Mouse (Mus musculus) heart, embryonic 15.5 days (tissue): ENCODE measurements at regions not wholly inside any gene's neighbourhood (a gene's known extent, or its start where the extent isn't known, plus 50 kb on each side); places are given as distances from the start of the nearest gene placed in this dataset.
A peak's percentile ranks its signal among the peaks of the same experiment; 100 is the strongest.

Source experiments
- ATAC-seq: fragments of 200-750 bp; cut with Nextera tagmentation; replicated peaks from 2 replicates; pipeline ENCODE4 v1.8.0; 2017; ENCODE audit warnings: low read depth, moderate TSS enrichment; ENCODE audit not compliant: insufficient number of reproducible peaks, insufficient read depth, low FRiP score
- H3K27ac ChIP-seq: fragments of 300-500 bp; sonication (generic); 2 replicates; pipeline ENCODE4 v1.5.1; 2015; ENCODE audit warnings: mild to moderate bottlenecking, inconsistent platforms
- H3K27me3 ChIP-seq: fragments of 300-500 bp; sonication (generic); 2 replicates; pipeline ENCODE4 v1.6.1; 2015; ENCODE audit warnings: inconsistent platforms
- H3K36me3 ChIP-seq: fragments of 300-500 bp; sonication (generic); 2 replicates; pipeline ENCODE4 v1.6.1; 2015; ENCODE audit warnings: mild to moderate bottlenecking, inconsistent platforms
- H3K4me1 ChIP-seq: fragments of 300-500 bp; sonication (generic); replicated peaks from 2 replicates; pipeline ENCODE4 v1.6.1; 2015; ENCODE audit warnings: inconsistent platforms
- H3K4me2 ChIP-seq: fragments of 300-500 bp; sonication (generic); 2 replicates; pipeline ENCODE4 v1.6.1; 2015; ENCODE audit warnings: inconsistent platforms, mild to moderate bottlenecking, moderate library complexity
- H3K4me3 ChIP-seq: fragments of 300-500 bp; sonication (generic); 2 replicates; pipeline ENCODE4 v1.5.1; 2015; ENCODE audit warnings: mild to moderate bottlenecking, inconsistent platforms
- H3K9ac ChIP-seq: fragments of 300-500 bp; sonication (generic); 2 replicates; pipeline ENCODE4 v1.6.1; 2015; ENCODE audit warnings: mild to moderate bottlenecking, inconsistent platforms
- H3K9me3 ChIP-seq: fragments of 300-500 bp; sonication (generic); replicated peaks from 2 replicates; pipeline ENCODE4 v1.6.1; 2016; ENCODE audit warnings: inconsistent platforms
- WGBS: fragments of 180-500 bp; shearing (Covaris S2); methylation state at CpG from one replicate; pipeline ENCODE4 v1.1.7; 2015; ENCODE audit warnings: mixed read lengths; 5-methylcytosine and 5-hydroxymethylcytosine counted together

DNA sequence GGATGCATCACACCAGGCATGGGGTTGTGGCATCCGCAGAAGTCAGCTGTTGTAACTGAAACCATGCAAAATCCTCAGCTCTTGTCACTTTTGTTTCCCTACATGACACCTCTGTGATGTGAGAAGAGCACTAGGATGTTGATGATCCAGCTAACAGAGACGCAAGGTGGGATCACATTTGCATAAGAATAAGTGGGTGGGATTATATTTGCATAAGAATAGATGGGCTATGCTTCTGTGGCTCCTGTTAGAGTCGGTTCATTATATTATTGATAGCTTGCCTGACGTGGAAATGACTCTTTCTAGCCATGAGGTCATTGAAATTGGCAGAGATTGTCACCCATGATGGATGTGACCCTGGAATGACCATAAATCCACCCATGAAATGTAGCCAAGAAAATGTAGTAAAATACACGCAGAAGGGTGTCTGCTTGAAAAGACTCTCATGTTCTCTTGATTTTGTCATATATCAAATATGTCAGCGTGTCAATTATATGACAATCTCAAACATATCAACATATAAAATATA lies 102.2 kb upstream of the Arg1 start:
- Histone ChIP-seq H3K9ac (no peak overlapping the region), H3K27ac (no peak overlapping the region), H3K27me3 (no peaks in the 10 kb centered on the region), H3K36me3 (no peaks in the 10 kb centered on the region), H3K4me1 (no peaks in the 10 kb centered on the region), H3K4me2 (no peak overlapping the region), H3K9me3 (no peaks in the 10 kb centered on the region), H3K4me3 (no peak overlapping the region)
- WGBS, result 66% methylated on average over 6 of the region's 6 CpGs
- ATAC-seq, result no peak

DNA sequence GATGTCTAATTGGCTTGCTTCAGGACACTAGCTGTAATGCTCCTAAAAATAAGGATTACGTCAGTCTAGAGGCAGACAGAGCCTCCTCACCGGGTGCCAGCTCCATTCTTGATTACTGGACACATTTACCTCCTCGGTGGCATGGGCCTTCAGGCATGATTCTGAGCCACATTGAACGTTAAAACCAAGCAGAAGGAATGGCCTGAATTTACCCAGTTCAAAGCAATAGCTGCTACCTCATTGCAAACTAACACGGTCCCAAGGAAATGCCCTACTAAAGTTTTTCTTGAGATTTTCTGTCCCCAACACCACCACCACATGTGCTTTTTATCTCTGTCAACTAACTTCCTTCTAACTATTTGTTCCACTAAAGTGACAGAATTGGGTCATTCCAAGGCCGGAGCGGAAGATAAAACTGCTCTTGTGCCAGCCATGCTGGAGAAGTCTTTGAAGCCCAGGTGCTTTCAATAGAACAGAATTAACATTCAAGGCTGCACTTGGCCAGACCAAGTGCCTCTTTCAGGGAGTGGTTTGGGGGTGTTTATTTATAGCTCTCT lies 96.4 kb upstream of the Arg1 start:
- Histone ChIP-seq H3K9me3 (no peaks in the 10 kb centered on the region), H3K4me2 (no peak overlapping the region), H3K4me3 (no peak overlapping the region), H3K9ac (no peak overlapping the region), H3K27ac (peak overlapping the region; percentile 57; the same call in 1 of the 2 replicates), H3K4me1 (peaks cover 6% of the 10 kb centered on the region; the same call in 1 of the 2 replicates), H3K27me3 (no peaks in the 10 kb centered on the region), H3K36me3 (no peaks in the 10 kb centered on the region)
- 46% methylated on average over 7 of the region's 7 CpGs for WGBS
- ATAC-seq, result no peak

DNA sequence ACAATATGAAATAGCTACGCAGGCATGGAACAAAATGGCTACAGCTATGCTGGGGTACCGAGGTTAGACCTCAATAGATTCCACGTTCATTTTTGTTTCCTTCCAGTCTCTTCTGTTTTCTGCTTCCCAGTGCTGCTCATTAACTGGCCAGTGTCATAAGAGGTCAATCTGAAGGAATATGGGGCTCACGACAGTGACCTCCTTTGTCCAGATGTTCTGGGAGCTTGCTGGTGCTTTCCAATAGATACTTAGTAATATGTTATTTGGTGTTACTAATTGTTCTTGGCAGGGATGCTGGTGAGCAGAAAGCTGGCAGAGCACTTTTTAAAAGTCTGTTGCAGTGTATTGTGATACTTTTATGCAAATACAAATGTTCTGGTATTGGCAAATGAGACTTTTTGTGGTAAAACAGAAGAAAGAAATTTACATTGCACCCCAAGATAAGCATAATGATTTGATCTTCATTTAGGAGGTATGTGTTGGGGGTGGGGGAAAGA lies 95.8 kb upstream of the Arg1 start:
- H3K27me3 ChIP-seq, result no peaks in the 10 kb centered on the region
- ATAC-seq, result no peak
- WGBS, result 91% methylated on average over 4 of the region's 4 CpGs
- H3K4me2 ChIP-seq, result no peak overlapping the region
- H3K4me1 ChIP-seq, result peaks cover 6% of the 10 kb centered on the region; the same call in 1 of the 2 replicates
- no peak overlapping the region for H3K9ac ChIP-seq
- no peaks in the 10 kb centered on the region for H3K36me3 ChIP-seq
- no peak overlapping the region for H3K27ac ChIP-seq
- no peaks in the 10 kb centered on the region for H3K9me3 ChIP-seq
- H3K4me3 ChIP-seq, result no peak overlapping the region

DNA sequence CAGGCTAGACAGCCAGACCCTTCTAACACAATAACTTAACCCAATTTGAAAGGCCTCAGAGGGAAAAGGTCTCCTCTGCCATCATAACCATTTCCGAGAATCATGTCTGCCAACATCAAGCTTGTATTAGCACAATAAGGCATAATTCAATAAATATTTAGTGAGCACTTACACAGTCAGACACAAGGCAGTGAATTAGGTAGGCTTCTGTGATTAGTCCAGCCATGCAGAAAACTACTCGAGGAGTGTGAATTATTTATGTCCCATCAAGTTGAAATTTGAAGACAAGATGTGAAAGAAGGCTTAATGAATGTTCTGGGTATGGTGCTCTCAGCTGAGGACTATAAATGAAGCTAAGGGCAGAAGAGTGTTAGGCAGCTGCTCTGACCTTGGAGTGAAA lies 91.7 kb upstream of the Arg1 start:
- ATAC-seq, result no peak
- WGBS, result 81% methylated on average over 2 of the region's 2 CpGs

DNA sequence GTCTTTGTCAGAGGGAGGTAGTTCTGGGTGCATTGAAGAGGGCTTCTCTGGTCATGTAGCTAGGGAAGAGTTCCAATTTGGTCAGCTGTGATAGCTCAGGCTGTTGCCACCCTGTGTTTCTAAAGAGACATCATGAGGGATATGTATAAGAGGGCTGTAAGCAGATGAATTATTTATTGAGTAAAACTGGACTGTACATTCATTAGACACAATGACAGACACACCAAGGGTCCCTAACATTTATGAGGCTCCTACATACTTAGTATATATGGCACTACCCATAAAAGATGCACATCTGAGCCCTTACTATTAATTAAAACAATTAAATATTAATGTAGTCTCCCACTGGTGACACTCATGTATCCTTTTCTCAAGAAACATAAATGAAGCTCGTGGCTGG lies 90.6 kb upstream of the Arg1 start:
- 82% methylated on average over 1 of the region's 1 CpGs for WGBS
- H3K9ac ChIP-seq, result no peak overlapping the region
- no peaks in the 10 kb centered on the region for H3K9me3 ChIP-seq
- no peaks in the 10 kb centered on the region for H3K27me3 ChIP-seq
- H3K4me1 ChIP-seq, result no peaks in the 10 kb centered on the region
- ATAC-seq, result no peak
- no peak overlapping the region for H3K4me3 ChIP-seq
- no peak overlapping the region for H3K27ac ChIP-seq
- no peak overlapping the region for H3K4me2 ChIP-seq
- H3K36me3 ChIP-seq, result no peaks in the 10 kb centered on the region

More for the DNA sequence above, 91.7 kb upstream of the Arg1 start:
- H3K27ac ChIP-seq, result no peak overlapping the region
- H3K9ac ChIP-seq, result no peak overlapping the region
- H3K36me3 ChIP-seq, result no peaks in the 10 kb centered on the region
- no peaks in the 10 kb centered on the region for H3K27me3 ChIP-seq
- H3K9me3 ChIP-seq, result no peaks in the 10 kb centered on the region
- no peak overlapping the region for H3K4me3 ChIP-seq
- H3K4me1 ChIP-seq, result peaks cover 5% of the 10 kb centered on the region; the same call in 1 of the 2 replicates
- no peak overlapping the region for H3K4me2 ChIP-seq

DNA sequence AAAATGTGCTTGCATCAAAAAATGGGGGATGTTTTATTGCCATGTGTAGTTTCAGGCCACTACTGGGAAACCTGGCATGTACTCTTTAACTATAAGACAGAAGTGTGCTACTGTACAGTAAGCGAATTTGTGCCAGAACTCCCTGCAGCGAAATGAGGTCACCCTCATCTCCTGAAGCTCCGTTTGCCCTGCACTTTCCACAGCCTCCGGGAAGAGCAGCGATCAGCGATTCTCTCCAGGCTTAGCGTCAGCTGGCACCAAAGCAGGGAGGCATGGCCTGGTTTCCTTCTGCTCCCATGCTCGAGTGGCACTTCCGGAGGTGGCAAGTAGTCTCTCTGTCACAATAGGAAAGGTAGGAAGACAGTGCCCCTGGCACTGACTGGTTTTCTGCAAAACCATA lies 88.8 kb upstream of the Arg1 start:
- no peak for ATAC-seq
- Histone ChIP-seq H3K4me1 (no peaks in the 10 kb centered on the region), H3K9me3 (no peaks in the 10 kb centered on the region), H3K4me3 (no peak overlapping the region), H3K36me3 (no peaks in the 10 kb centered on the region), H3K27ac (no peak overlapping the region), H3K4me2 (no peak overlapping the region), H3K27me3 (no peaks in the 10 kb centered on the region), H3K9ac (no peak overlapping the region)
- WGBS, result 52% methylated on average over 9 of the region's 9 CpGs

DNA sequence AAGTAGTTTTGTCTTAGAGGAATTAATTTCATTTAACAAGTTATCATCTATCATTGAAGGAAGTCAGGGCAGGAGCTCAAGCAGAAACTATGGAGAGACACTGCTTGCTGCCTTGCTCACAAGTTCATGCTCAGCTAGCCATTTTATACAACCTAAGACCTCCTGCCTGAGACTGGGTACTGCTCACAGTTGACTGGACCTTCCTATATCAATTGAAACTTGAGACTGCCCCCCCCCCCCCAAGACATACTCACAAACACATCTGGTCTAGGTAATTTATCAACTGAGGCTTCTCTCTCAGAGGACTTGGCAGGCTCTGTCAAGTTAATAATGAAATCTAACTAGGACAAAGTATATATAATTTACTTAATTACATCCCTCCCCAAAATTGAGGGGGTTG lies 84.8 kb upstream of the Arg1 start:
- H3K9me3 ChIP-seq, result no peaks in the 10 kb centered on the region
- no peaks in the 10 kb centered on the region for H3K4me1 ChIP-seq
- no peak overlapping the region for H3K9ac ChIP-seq
- no peaks in the 10 kb centered on the region for H3K27me3 ChIP-seq
- no peaks in the 10 kb centered on the region for H3K36me3 ChIP-seq
- H3K4me2 ChIP-seq, result no peak overlapping the region
- H3K27ac ChIP-seq, result no peak overlapping the region
- H3K4me3 ChIP-seq, result no peak overlapping the region
- ATAC-seq, result no peak

DNA sequence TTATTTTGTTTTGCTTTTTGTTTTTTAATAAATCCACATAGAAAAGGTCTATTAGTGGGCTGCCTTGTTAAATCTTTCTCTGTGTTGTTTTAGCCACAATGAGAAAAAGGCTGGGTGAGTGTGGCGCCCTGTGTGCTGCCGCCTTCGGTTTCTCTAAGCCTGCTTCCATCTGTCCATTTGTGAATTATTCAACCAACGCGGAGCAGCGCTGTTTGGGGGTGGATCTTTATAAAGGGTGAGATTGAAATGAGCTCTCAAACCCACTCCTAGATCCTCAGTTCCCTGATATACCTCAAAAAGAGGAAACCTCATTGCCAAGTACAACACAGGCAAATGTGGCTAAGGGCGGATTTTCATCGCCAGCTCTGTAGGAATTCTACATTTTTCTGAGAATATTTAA lies 74.0 kb upstream of the Arg1 start:
- ATAC-seq, result no peak
- no peaks in the 10 kb centered on the region for H3K27me3 ChIP-seq
- no peaks in the 10 kb centered on the region for H3K9me3 ChIP-seq
- no peak overlapping the region for H3K4me3 ChIP-seq
- H3K36me3 ChIP-seq, result no peaks in the 10 kb centered on the region
- H3K4me2 ChIP-seq, result no peak overlapping the region
- H3K4me1 ChIP-seq, result no peaks in the 10 kb centered on the region
- no peak overlapping the region for H3K9ac ChIP-seq
- WGBS, result 86% methylated on average over 8 of the region's 8 CpGs
- no peak overlapping the region for H3K27ac ChIP-seq

DNA sequence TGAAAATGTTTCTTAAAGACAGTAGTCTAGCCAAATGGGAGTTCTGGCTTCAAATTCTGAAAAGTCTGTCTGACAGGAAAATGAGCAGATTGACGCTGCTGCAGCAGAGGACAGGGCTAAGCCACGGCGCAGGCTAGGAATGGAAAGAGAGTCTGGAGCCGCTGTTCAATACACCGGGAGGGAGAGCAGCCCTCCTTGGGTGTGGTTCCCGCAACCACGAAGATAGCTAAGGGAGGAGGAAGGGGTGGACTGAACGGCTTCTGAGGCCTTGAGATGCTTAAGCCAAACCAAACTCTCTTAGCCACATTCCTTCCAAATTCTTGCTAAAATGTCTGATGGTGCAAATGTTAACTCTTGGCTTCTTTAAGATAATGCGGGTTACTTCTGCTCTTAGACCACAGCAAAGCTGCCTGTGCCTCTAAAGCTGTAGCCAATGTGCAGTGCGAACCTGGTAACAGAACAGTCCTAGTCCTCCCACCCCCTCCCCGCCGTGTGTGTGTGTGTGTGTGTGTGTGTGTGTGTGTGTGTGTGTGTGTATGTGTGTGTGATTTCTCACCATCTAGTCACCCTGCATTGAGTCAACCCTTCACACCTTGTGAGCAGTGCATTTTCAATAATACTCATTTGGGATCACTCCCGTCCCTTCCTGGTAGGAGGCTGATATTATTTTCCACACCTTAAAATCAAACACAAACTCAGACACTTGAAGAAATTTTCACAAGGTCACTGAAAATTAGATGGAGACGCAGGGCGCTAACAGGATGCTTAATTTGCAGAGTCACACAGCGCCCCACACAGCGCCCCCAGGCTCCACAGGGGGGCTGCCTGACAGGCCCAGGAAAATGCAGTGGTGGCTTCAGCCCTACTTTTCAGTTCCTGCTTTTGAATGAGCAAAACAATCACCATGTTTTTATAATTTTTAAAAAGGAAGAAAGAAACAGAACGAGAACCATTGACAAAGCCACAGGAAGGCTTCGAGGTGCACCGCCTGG lies 73.2 kb upstream of the Arg1 start:
- WGBS, result 70% methylated on average over 20 of the region's 20 CpGs
- Histone ChIP-seq H3K36me3 (no peaks in the 10 kb centered on the region), H3K9ac (no peak overlapping the region), H3K4me1 (no peaks in the 10 kb centered on the region), H3K27me3 (no peaks in the 10 kb centered on the region), H3K9me3 (no peaks in the 10 kb centered on the region), H3K27ac (no peak overlapping the region), H3K4me2 (no peak overlapping the region), H3K4me3 (no peak overlapping the region)
- ATAC-seq, result no peak

DNA sequence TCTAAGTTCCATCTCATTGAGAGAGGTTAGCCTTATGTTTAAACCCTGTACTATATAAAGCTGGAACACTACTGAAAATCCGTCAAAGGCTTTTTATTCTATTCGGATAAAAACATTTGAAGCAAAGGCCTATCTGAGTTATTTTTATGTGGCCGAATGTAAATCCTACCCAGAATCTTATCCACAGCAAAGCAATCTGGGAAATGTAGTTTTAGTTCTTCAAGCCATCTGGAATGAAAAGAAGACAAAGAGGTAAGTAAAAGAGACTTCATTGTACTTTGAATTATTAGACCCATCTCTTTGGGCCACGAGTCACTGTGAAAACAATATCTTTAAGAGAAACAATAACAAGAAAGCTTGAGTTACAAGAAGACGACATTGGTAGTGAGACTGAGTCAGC lies 72.5 kb upstream of the Arg1 start:
- no peaks in the 10 kb centered on the region for H3K9me3 ChIP-seq
- H3K27me3 ChIP-seq, result no peaks in the 10 kb centered on the region
- no peak overlapping the region for H3K9ac ChIP-seq
- H3K4me3 ChIP-seq, result no peak overlapping the region
- H3K27ac ChIP-seq, result no peak overlapping the region
- no peaks in the 10 kb centered on the region for H3K36me3 ChIP-seq
- ATAC-seq, result no peak
- 71% methylated on average over 5 of the region's 5 CpGs for WGBS
- no peaks in the 10 kb centered on the region for H3K4me1 ChIP-seq
- H3K4me2 ChIP-seq, result no peak overlapping the region

DNA sequence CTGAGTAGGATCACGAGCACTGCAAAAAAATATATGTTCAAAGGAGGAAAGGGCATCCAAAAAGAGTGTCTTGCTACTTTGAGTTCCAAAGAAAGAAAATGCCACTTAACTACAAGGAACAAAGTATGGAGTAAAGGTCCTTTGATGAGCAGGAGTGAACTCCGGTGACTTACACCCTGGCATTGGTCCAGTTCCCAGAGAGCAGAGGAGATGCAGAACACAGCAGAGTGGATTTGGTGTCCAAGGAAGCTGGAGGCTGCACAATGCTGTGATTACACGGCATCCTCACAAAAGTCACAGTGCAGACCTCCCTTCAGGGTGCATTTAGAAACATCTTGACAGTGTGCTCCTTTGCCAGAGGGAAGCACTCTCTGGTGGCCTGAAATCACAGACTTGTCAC lies 70.4 kb upstream of the Arg1 start:
- H3K4me2 ChIP-seq, result no peak overlapping the region
- ATAC-seq, result no peak
- H3K4me1 ChIP-seq, result no peaks in the 10 kb centered on the region
- H3K9me3 ChIP-seq, result no peaks in the 10 kb centered on the region
- H3K36me3 ChIP-seq, result no peaks in the 10 kb centered on the region
- no peak overlapping the region for H3K9ac ChIP-seq
- H3K4me3 ChIP-seq, result no peak overlapping the region
- no peak overlapping the region for H3K27ac ChIP-seq
- no peaks in the 10 kb centered on the region for H3K27me3 ChIP-seq
- 76% methylated on average over 3 of the region's 3 CpGs for WGBS
